Mouse (Mus musculus) hindbrain, postnatal 0 days (tissue): ENCODE measurements around the gene Fgd6. TPM values are rescaled to one million over a fixed set of nuclear protein-coding genes. Genes with fewer than 3 reads are reported as not detected.

ENCODE experiments used
- ATAC-seq: fragments of 200-750 bp; cut with Nextera tagmentation; 2 replicates; pipeline ENCODE4 v1.8.0; 2017; ENCODE audit warnings: mild to moderate bottlenecking, moderate TSS enrichment, moderate library complexity
- DNase-seq: peaks from one replicate; pipeline ENCODE4 v3.0.0-alpha.2; 2015; ENCODE audit warnings: low spot score
- H3K27ac ChIP-seq: fragments of 300-500 bp; sonication (generic); 2 replicates; pipeline ENCODE4 v1.5.1; 2014; ENCODE audit warnings: mild to moderate bottlenecking
- H3K27me3 ChIP-seq: fragments of 300-500 bp; sonication (generic); 2 replicates; pipeline ENCODE4 v1.6.1; 2014; ENCODE audit warnings: low read length, mixed read lengths; ENCODE audit not compliant: insufficient read depth
- H3K36me3 ChIP-seq: fragments of 300-500 bp; sonication (generic); 2 replicates; pipeline ENCODE4 v1.6.1; 2014; ENCODE audit warnings: low read length, mixed read lengths; ENCODE audit not compliant: insufficient read depth
- H3K4me1 ChIP-seq: fragments of 300-500 bp; sonication (generic); 2 replicates; pipeline ENCODE4 v1.6.1; 2014; ENCODE audit warnings: antibody characterized with exemption, low read length, mixed read lengths; ENCODE audit not compliant: insufficient read depth
- H3K4me2 ChIP-seq: fragments of 300-500 bp; sonication (generic); 2 replicates; pipeline ENCODE4 v1.6.1; 2014; ENCODE audit warnings: low read depth, mild to moderate bottlenecking, low read length, moderate library complexity, mixed read lengths
- H3K4me3 ChIP-seq: fragments of 300-500 bp; sonication (generic); 2 replicates; pipeline ENCODE4 v1.5.1; 2014; ENCODE audit warnings: low read length
- H3K9ac ChIP-seq: fragments of 300-500 bp; sonication (generic); replicated peaks from 2 replicates; pipeline ENCODE4 v1.6.1; 2014; ENCODE audit warnings: mild to moderate bottlenecking, low read length, moderate library complexity, mixed read lengths
- H3K9me3 ChIP-seq: fragments of 300-500 bp; sonication (generic); 2 replicates; pipeline ENCODE4 v1.6.1; 2016; ENCODE audit warnings: low read length, mixed read lengths
- CTCF ChIP-seq: IDR thresholded peaks from 2 replicates; pipeline ENCODE4 v1.5.1; 2016; ENCODE audit warnings: antibody characterized with exemption, control low read depth, low read depth
- WGBS: fragments of 180-500 bp; shearing (Covaris S2); extraction: QIAGEN DNeasy Blood & Tissue Kit; methylation state at CpG from one replicate; pipeline ENCODE4 v1.1.7; 2014; 5-methylcytosine and 5-hydroxymethylcytosine counted together
- polyA plus RNA-seq: library from polyadenylated mRNA; unstranded; fragments of >200 nt; fragmentation: Nextera tagmentation; extraction: Ambion mirVana; gene quantifications from 2 replicates; pipeline ENCODE4 v1.2.1, GENCODE M21; 2015
- total RNA-seq: library from RNA; depleted of rRNA; stranded (reverse); fragments of >200 nt; gene quantifications from 2 replicates; pipeline ENCODE4 v1.2.3, GENCODE M21; 2014

Gene Fgd6
- total and polyA plus RNA-seq, 2 experiments from 2014 or later = 2.0 to 5.2 TPM

DNA sequence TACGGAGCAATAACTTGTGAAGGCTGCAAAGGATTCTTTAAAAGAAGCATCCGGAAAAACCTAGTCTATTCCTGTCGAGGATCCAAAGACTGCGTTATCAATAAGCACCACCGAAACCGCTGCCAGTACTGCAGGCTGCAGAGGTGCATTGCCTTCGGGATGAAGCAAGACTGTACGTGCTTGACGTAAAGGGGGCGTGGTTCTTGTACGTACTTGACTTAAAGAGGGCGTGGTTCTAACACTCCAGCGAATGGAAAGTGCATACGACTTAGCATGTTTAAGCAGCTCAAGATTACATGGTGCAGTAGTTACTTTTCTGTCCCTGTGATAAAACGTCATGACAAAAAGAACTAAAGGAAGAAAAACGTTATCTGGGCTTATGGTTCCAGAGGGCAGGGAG lies 129.6 kb downstream of the Fgd6 start:
- ATAC-seq (no peak), DNase-seq (no peak)
- Histone ChIP-seq H3K9me3 (peaks cover 4% of the 10 kb centered on the region; the same call in 1 of the 2 replicates), H3K27me3 (no peaks in the 10 kb centered on the region), H3K36me3 (peaks cover 38% of the 10 kb centered on the region; the same call in 1 of the 2 replicates), H3K4me1 (no peaks in the 10 kb centered on the region), H3K4me3 (no peak overlapping the region), H3K9ac (no peak overlapping the region), H3K27ac (no peak overlapping the region), H3K4me2 (no peak overlapping the region)
- 89% methylated on average over 16 of the region's 16 CpGs for WGBS
- TF ChIP-seq CTCF = no peak

- Histone ChIP-seq H3K9me3 (peaks cover 4% of the 10 kb centered on the region; the same call in 1 of the 2 replicates), H3K4me1 (no peaks in the 10 kb centered on the region), H3K4me3 (no peak overlapping the region), H3K27me3 (no peaks in the 10 kb centered on the region), H3K9ac (no peak overlapping the region), H3K27ac (no peak overlapping the region), H3K36me3 (peaks cover 39% of the 10 kb centered on the region), H3K4me2 (no peak overlapping the region)
- no peak for TF ChIP-seq CTCF
- ATAC-seq (no peak), DNase-seq (peak; percentile 21)
- 46% methylated on average over 11 of the region's 11 CpGs for WGBS
Observed at GRCm38 (mm10) chr10:94167051-94167750, 131.4 kb downstream of the Fgd6 start.

DNA sequence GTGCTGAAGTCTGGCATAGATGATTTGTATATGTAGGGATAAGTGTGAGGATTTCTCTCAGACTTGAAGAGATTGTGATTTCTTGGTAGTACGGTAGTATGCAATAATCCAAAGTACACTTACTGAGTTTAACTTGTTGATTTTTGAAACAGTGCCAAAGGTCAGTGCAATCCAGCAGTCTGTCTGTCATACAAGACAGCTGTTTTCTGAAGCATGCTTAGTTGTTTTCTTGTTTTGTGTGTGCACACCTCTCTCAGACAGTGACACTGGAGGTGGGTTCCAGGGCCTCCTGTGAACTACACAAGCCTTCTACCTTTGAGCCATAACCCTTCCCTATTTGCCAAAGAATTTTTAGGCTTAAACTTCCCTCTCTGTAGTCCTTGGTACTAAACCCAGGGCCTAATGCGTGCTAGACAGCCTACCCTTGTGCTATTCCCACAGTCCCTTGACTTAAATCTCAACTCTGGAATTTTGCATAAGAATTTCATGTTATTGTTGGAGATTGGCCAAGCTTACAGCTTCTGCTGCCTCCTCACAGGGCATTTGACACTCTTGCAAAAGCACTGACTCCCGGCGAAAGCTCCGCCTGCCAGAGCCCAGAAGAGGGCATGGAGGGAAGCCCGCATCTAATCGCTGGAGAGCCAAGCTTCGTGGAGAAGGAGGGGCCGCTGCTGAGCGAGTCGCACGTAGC lies 135.8 kb downstream of the Fgd6 start:
- Histone ChIP-seq H3K9ac (no peak overlapping the region), H3K27ac (no peak overlapping the region), H3K27me3 (no peaks in the 10 kb centered on the region), H3K4me1 (no peaks in the 10 kb centered on the region), H3K36me3 (peaks cover 47% of the 10 kb centered on the region), H3K4me2 (peak overlapping the region; percentile 36; the same call in 1 of the 2 replicates), H3K4me3 (no peak overlapping the region), H3K9me3 (peaks cover 4% of the 10 kb centered on the region; the same call in 1 of the 2 replicates)
- DNase-seq = peak; percentile 43
- ATAC-seq = no peak; the same call in 1 of the 2 replicates
- no peak for TF ChIP-seq CTCF
- 31% methylated on average over 12 of the region's 12 CpGs for WGBS

DNA sequence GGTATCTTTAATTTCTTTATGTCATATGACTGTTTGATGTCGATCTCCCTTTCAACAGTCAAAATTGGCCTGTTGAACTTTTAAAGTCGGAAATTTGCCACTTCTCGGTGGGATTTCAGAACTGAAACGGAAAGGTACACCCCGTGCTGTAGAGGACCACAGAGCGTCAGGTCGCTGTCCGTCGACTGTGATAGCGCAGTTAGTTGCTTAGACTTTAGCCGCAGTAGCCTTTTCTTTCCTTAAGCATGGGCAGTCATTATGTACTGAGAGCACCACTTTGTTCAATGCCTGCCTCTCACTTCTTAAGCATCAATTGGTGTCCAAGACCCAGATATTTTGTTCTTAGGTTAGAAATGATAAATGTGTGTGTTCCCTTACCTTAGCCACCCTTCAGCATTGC lies 136.3 kb downstream of the Fgd6 start:
- DNase-seq = no peak
- no peak for TF ChIP-seq CTCF
- no peak overlapping the region for H3K27ac ChIP-seq
- peak overlapping the region; percentile 36; the same call in 1 of the 2 replicates for H3K4me2 ChIP-seq
- H3K9ac ChIP-seq = no peak overlapping the region
- ATAC-seq = no peak
- H3K4me1 ChIP-seq = no peaks in the 10 kb centered on the region
- WGBS = 41% methylated on average over 11 of the region's 11 CpGs
- H3K4me3 ChIP-seq = no peak overlapping the region
- H3K36me3 ChIP-seq = peaks cover 47% of the 10 kb centered on the region
- no peaks in the 10 kb centered on the region for H3K27me3 ChIP-seq
- H3K9me3 ChIP-seq = peaks cover 4% of the 10 kb centered on the region; the same call in 1 of the 2 replicates

DNA sequence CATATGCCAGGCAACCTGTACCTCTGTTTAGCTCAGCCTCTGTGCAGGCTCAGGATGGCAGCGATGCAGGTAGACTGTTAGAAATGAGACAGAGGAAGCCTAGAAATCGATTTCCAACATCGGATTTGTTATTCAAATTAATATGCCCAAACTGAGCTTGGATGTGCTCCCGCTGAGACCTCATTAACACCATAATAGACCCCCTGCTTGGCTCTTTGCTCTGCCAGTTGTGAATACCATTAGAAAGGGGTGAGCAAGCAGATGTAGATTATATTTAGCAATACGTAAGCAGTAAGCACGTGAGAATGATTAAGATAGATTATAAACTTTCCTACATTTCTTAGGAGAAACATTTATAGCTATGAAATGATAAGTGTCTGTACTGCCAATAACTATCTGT lies 136.9 kb downstream of the Fgd6 start:
- DNase-seq = no peak
- H3K9ac ChIP-seq = no peak overlapping the region
- H3K27ac ChIP-seq = no peak overlapping the region
- no peaks in the 10 kb centered on the region for H3K4me1 ChIP-seq
- WGBS = 16% methylated on average over 6 of the region's 6 CpGs
- no peak for ATAC-seq
- peaks cover 43% of the 10 kb centered on the region for H3K36me3 ChIP-seq
- H3K4me3 ChIP-seq = no peak overlapping the region
- H3K4me2 ChIP-seq = no peak overlapping the region
- no peaks in the 10 kb centered on the region for H3K27me3 ChIP-seq
- peaks cover 4% of the 10 kb centered on the region; the same call in 1 of the 2 replicates for H3K9me3 ChIP-seq
- TF ChIP-seq CTCF = no peak

DNA sequence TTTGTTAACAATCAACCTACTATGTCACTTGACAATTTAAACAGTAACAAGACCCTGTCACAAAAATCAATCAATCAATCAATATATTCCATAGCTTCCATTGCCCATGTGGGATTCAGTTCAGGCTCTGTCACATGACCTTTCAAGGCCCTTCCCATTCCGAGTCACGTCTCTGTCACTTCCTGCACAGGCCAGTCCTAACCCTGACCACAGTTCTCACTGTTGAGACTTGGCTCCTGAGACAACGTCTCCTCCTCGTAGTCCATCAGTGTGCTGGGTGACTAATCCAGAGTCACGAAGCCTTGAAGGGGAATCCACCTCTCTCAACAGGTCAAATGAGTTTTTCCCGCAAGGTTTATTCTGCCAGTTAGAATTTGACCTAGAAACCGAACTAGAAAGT lies 138.9 kb downstream of the Fgd6 start:
- no peak overlapping the region for H3K27ac ChIP-seq
- H3K4me1 ChIP-seq = no peaks in the 10 kb centered on the region
- H3K4me3 ChIP-seq = no peak overlapping the region
- no peaks in the 10 kb centered on the region for H3K27me3 ChIP-seq
- 83% methylated on average over 7 of the region's 7 CpGs for WGBS
- no peak for DNase-seq
- ATAC-seq = no peak
- no peak overlapping the region for H3K4me2 ChIP-seq
- H3K9me3 ChIP-seq = peaks cover 4% of the 10 kb centered on the region; the same call in 1 of the 2 replicates
- H3K36me3 ChIP-seq = peaks cover 34% of the 10 kb centered on the region
- no peak for TF ChIP-seq CTCF
- no peak overlapping the region for H3K9ac ChIP-seq
